Mouse (Mus musculus) forebrain, postnatal 0 days (tissue): ENCODE results near the gene Cltrn. TPM values are rescaled to one million over a fixed set of nuclear protein-coding genes. Genes with fewer than 3 reads are reported as not detected.

Source experiments
- ATAC-seq: fragments of 200-750 bp; cut with Nextera tagmentation; 2 replicates; pipeline ENCODE4 v1.8.0; 2017; ENCODE audit warnings: mild to moderate bottlenecking, moderate library complexity
- DNase-seq: peaks from one replicate; pipeline ENCODE4 v3.0.0-alpha.2; 2015
- H3K27ac ChIP-seq: fragments of 300-500 bp; sonication (generic); 2 replicates; pipeline ENCODE4 v1.5.1; 2014; ENCODE audit warnings: low read depth, mild to moderate bottlenecking, antibody characterized with exemption, low read length, moderate library complexity, mixed read lengths
- H3K27me3 ChIP-seq: fragments of 300-500 bp; sonication (generic); 2 replicates; pipeline ENCODE4 v1.6.1; 2014; ENCODE audit warnings: mild to moderate bottlenecking, low read length, mixed read lengths; ENCODE audit not compliant: insufficient read depth
- H3K36me3 ChIP-seq: fragments of 300-500 bp; sonication (generic); 2 replicates; pipeline ENCODE4 v1.6.1; 2014; ENCODE audit warnings: mild to moderate bottlenecking, moderate library complexity; ENCODE audit not compliant: insufficient read depth
- H3K4me1 ChIP-seq: fragments of 300-500 bp; sonication (generic); 2 replicates; pipeline ENCODE4 v1.6.1; 2014; ENCODE audit warnings: antibody characterized with exemption; ENCODE audit not compliant: insufficient read depth
- H3K4me2 ChIP-seq: fragments of 300-500 bp; sonication (generic); 2 replicates; pipeline ENCODE4 v1.6.1; 2014; ENCODE audit warnings: low read depth, mild to moderate bottlenecking, moderate library complexity
- H3K4me3 ChIP-seq: fragments of 300-500 bp; sonication (generic); 2 replicates; pipeline ENCODE4 v1.5.1; 2014; ENCODE audit warnings: low read depth, low read length, mixed read lengths
- H3K9ac ChIP-seq: fragments of 300-500 bp; sonication (generic); 2 replicates; pipeline ENCODE4 v1.6.1; 2014; ENCODE audit warnings: mild to moderate bottlenecking
- H3K9me3 ChIP-seq: fragments of 300-500 bp; sonication (generic); 2 replicates; pipeline ENCODE4 v1.6.1; 2016; ENCODE audit warnings: low read length
- CTCF ChIP-seq: sonication (generic); IDR thresholded peaks from 2 replicates; pipeline ENCODE4 v1.5.1; 2016; ENCODE audit warnings: antibody characterized with exemption, control low read depth, low read depth
- WGBS: fragments of 180-500 bp; shearing (Covaris S2); extraction: QIAGEN DNeasy Blood & Tissue Kit; methylation state at CpG from one replicate; pipeline ENCODE4 v1.1.7; 2014; 5-methylcytosine and 5-hydroxymethylcytosine counted together
- polyA plus RNA-seq: library from polyadenylated mRNA; unstranded; fragments of >200 nt; fragmentation: Nextera tagmentation; extraction: Ambion mirVana; gene quantifications from 2 replicates; pipeline ENCODE4 v1.2.1, GENCODE M21; 2015
- total RNA-seq: library from RNA; depleted of rRNA; stranded (reverse); fragments of >200 nt; gene quantifications from 2 replicates; pipeline ENCODE4 v1.2.3, GENCODE M21; 2014

The Cltrn gene
- total and polyA plus RNA-seq, 2 experiments from 2014 or later = 0.16 TPM; not detected in 1

GRCm38 (mm10) chrX:164101483-164101882 is 12.9 kb downstream of the Cltrn start:
- DNase-seq = peak; percentile 1

GRCm38 (mm10) chrX:164102198-164102597 is 13.6 kb downstream of the Cltrn start:
- no peak for ATAC-seq
- WGBS = 91% methylated on average over 7 of the region's 7 CpGs
- TF ChIP-seq CTCF = no peak

More at GRCm38 (mm10) chrX:164101483-164101882, 12.9 kb downstream of the Cltrn start:
- no peaks in the 10 kb centered on the region for H3K27me3 ChIP-seq
- H3K36me3 ChIP-seq = no peaks in the 10 kb centered on the region
- H3K4me2 ChIP-seq = no peak overlapping the region
- no peak for TF ChIP-seq CTCF
- H3K4me3 ChIP-seq = no peak overlapping the region
- H3K27ac ChIP-seq = no peak overlapping the region
- ATAC-seq = no peak
- H3K9ac ChIP-seq = no peak overlapping the region
- no peaks in the 10 kb centered on the region for H3K9me3 ChIP-seq
- no peaks in the 10 kb centered on the region for H3K4me1 ChIP-seq

GRCm38 (mm10) chrX:164102656-164103055 is 14.0 kb downstream of the Cltrn start:
- Histone ChIP-seq H3K4me2 (no peak overlapping the region), H3K27me3 (no peaks in the 10 kb centered on the region), H3K27ac (no peak overlapping the region), H3K9me3 (no peaks in the 10 kb centered on the region), H3K9ac (no peak overlapping the region), H3K4me1 (no peaks in the 10 kb centered on the region), H3K4me3 (no peak overlapping the region), H3K36me3 (no peaks in the 10 kb centered on the region)
- ATAC-seq (no peak), DNase-seq (no peak)
- no peak for TF ChIP-seq CTCF
- WGBS = 72% methylated on average over 6 of the region's 6 CpGs

More at GRCm38 (mm10) chrX:164102198-164102597, 13.6 kb downstream of the Cltrn start:
- H3K4me1 ChIP-seq = no peaks in the 10 kb centered on the region
- no peaks in the 10 kb centered on the region for H3K9me3 ChIP-seq
- no peak overlapping the region for H3K4me3 ChIP-seq
- H3K36me3 ChIP-seq = no peaks in the 10 kb centered on the region
- no peak overlapping the region for H3K9ac ChIP-seq
- H3K27me3 ChIP-seq = no peaks in the 10 kb centered on the region
- no peak overlapping the region for H3K27ac ChIP-seq
- no peak for DNase-seq
- H3K4me2 ChIP-seq = no peak overlapping the region

- no peaks in the 10 kb centered on the region for H3K36me3 ChIP-seq
- no peak for ATAC-seq
- H3K4me2 ChIP-seq = no peak overlapping the region
- 75% methylated on average over 3 of the region's 3 CpGs for WGBS
- H3K27me3 ChIP-seq = no peaks in the 10 kb centered on the region
- no peaks in the 10 kb centered on the region for H3K4me1 ChIP-seq
- H3K4me3 ChIP-seq = no peak overlapping the region
- TF ChIP-seq CTCF = no peak
- no peak for DNase-seq
- H3K9ac ChIP-seq = no peak overlapping the region
- no peaks in the 10 kb centered on the region for H3K9me3 ChIP-seq
- H3K27ac ChIP-seq = no peak overlapping the region
Measured at GRCm38 (mm10) chrX:164111146-164111545, 22.5 kb downstream of the Cltrn start.

- TF ChIP-seq CTCF = no peak
- no peaks in the 10 kb centered on the region for H3K27me3 ChIP-seq
- H3K4me1 ChIP-seq = no peaks in the 10 kb centered on the region
- H3K4me2 ChIP-seq = no peak overlapping the region
- no peak overlapping the region for H3K9ac ChIP-seq
- no peak overlapping the region for H3K4me3 ChIP-seq
- no peaks in the 10 kb centered on the region for H3K9me3 ChIP-seq
- WGBS = 94% methylated on average over 6 of the region's 6 CpGs
- no peaks in the 10 kb centered on the region for H3K36me3 ChIP-seq
- DNase-seq = no peak
- no peak for ATAC-seq
- no peak overlapping the region for H3K27ac ChIP-seq
Measured at GRCm38 (mm10) chrX:164113744-164114143, 25.1 kb downstream of the Cltrn start.

- ATAC-seq = no peak
Measured at GRCm38 (mm10) chrX:164123942-164124341, 35.3 kb downstream of the Cltrn start.

GRCm38 (mm10) chrX:164133531-164133930 is 44.9 kb downstream of the Cltrn start:
- WGBS = 89% methylated on average over 3 of the region's 3 CpGs
- Histone ChIP-seq H3K27ac (no peak overlapping the region), H3K36me3 (no peaks in the 10 kb centered on the region), H3K9me3 (no peaks in the 10 kb centered on the region), H3K4me1 (no peaks in the 10 kb centered on the region), H3K4me3 (no peak overlapping the region), H3K9ac (no peak overlapping the region), H3K4me2 (no peak overlapping the region), H3K27me3 (no peaks in the 10 kb centered on the region)
- TF ChIP-seq CTCF = no peak
- DNase-seq = no peak
- no peak for ATAC-seq

More at GRCm38 (mm10) chrX:164123942-164124341, 35.3 kb downstream of the Cltrn start:
- Histone ChIP-seq H3K9me3 (no peaks in the 10 kb centered on the region), H3K36me3 (no peaks in the 10 kb centered on the region), H3K27ac (no peak overlapping the region), H3K9ac (no peak overlapping the region), H3K4me2 (no peak overlapping the region), H3K27me3 (no peaks in the 10 kb centered on the region), H3K4me1 (no peaks in the 10 kb centered on the region), H3K4me3 (no peak overlapping the region)
- no peak for DNase-seq
- TF ChIP-seq CTCF = no peak
- 91% methylated on average over 3 of the region's 3 CpGs for whole genome bisulfite sequencing
